Mouse (Mus musculus) heart, adult 2 months (tissue): ENCODE measurements around the gene Rcor1.

Experiments
- CTCF ChIP-seq: fragments of 200-600 bp; IDR thresholded peaks from 2 replicates; pipeline ENCODE4 v1.8.1; 2022; ENCODE audit warnings: antibody characterized with exemption, mild to moderate bottlenecking, moderate library complexity
- POLR2A ChIP-seq: fragments of 200-500 bp; IDR thresholded peaks from 2 replicates; pipeline ENCODE4 v1.6.1; 2011; ENCODE audit warnings: mild to moderate bottlenecking, low read depth, low read length, control low read depth; ENCODE audit not compliant: insufficient read depth

- TF ChIP-seq POLR2A (no peak), CTCF (no peak)
Observed at GRCm38 (mm10) chr12:111050256-111050655, 11.1 kb downstream of the Rcor1 start.
